Mouse (Mus musculus): ENCODE results near the gene Clstn3. TPM values are rescaled to one million over a fixed set of nuclear protein-coding genes. Genes with fewer than 3 reads are reported as not detected.
"Not testable (repeated sequence)": the region's sequence is repeated elsewhere in the genome, so short reads cannot be mapped to it uniquely, and the experiment has no call there.

The Clstn3 gene
- total RNA-seq, 2 experiments from 2014 or later: 0.49 to 1.5 TPM

DNA sequence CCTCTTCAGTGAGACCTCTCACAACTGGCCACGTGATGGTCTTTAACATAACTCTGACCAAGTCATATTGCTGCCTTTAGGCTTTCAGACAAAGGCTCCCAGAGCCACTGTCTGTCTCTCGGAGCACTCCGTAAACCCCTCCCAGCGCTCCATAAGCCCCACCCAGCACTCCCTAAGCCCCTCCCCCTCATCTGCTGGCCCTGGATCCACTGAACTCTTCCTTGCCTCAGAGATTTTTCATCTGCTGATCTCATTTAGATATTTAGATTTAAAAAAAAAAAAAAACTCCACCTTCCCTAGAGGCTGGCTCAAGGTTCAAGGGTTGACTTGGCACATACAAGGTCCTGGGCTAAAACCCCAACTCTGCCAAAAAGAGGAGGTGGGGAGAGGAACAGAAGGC, 10.8 kb downstream of the Clstn3 start:
- no peak for DNase-seq (ENCODE audit: low spot score)
- intact Hi-C loops (cut with DNase I): no loop called here

DNA sequence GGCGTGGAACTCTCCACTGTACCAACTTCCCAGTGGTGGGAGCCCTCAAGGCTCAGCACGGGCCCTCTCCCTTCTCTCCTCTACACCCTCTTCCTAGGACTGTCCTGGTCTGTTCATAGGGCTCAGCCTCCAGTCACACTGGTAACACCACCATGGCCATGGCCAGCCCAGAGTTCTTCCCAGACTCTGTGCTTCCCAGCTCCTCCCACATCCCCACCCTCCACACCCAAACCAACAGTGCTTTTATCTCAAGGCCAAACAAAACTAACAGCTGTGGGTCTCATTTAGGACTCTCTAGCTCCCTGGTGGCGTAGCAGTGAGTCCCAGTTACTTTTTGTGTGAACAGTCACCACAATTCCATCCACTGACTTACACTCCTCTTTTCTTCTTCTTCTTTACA, 12.6 kb downstream of the Clstn3 start:
- DNase-seq (ENCODE audit: low spot score): no peak
- intact Hi-C loops (cut with DNase I): no loop called here

DNA sequence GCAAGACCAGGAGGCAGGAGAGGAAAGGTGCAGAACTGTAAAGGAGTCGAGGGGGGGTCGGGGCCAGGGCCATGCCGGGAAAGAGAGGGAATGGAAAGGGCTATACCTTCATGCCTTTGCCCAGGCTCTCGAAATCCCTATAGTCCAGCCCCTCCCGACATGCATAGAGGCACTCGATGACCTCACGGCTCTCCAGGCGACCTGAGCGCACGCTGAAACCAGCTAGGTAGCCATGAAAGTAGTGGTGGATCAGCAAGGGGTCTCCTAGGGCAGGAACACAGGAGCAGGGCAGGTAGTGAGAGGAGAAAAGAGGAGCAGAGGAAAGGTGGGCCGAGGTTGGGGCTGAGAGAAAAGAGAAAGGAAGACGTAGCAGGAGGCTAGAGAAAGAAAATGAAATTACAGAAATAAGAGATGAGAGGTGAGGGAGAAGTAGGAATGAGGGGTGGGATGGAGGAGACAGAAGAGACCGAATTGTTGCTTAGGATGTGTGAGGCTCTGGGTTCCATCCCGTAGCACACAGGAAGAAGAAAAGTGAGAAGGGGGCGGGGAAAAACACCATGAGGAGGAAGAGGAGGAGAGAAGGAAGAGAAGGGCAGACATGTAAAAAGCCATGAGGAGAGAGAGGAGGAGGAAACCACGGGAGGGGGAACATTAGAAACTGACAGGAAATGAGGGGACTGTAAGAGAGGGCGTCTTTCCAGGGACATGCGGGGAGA, 14.8 kb downstream of the Clstn3 start:
- no peak for DNase-seq (ENCODE audit: low spot score)
- intact Hi-C loops (cut with DNase I): no loop called here

DNA sequence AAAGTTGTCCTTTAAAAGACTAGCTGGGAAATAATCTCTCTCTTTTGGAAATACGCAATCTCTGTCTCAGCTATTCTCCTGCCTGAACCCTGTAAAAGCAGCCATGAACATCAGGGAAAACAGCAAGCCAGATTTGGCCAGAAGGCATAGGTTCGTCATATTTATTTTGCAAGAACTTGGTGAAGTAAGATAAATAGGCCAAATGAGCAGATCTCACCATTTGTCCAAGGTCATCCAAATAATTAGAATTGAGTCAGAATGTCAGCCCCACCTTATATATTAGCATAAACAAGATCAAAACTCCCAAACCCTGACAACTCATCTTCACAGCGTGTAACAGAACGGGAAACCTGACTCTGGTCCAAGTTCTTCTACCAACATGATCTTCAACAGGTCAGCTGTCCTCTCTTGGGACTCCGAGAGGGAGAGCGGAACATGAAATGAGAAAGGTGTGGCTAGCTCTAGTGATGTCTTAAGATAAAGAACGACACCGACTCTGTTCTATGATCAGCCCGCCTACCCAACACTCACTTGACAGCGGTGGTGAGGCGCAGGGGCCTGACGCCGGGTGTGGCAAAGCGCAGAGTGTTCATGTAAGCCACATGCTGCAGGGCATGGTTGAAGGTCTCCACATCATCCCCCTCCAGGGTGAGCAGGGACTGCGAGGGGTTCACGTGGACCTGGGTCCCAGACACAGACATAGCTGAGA, 15.5 kb downstream of the Clstn3 start:
- intact Hi-C loops (cut with DNase I): no loop called here
- DNase-seq (ENCODE audit: low spot score): no peak

DNA sequence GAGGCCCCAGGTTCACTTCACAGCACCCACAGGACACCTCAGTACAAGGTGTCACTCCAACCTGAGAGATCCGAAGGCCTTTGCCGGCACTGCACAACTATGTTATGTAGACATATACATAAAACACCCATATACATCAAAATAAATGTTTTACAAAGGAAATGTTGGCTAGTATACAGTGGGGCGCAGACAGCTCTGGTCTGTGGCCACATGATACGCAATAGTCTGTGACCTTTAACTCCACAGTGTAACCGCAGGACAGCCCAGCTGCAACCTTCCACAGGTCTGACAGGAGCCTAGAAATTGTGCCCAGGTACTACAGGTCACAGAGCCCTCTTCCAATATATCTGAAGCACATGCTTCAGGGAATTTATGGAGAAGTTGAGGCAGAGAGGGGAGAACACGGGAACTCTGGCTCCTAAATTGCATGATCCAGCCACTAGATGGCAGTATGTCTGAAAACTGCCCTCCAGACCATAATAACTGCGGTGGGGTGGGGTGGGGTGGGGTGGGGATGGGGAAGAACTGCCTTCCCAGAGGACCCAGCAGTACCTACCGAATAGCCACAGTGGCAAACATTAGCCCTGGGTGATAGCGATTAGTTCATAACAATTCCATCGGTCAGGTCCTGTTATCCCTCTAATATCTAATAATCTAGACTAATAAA, 16.3 kb downstream of the Clstn3 start:
- no peak for DNase-seq (ENCODE audit: low spot score)

DNA sequence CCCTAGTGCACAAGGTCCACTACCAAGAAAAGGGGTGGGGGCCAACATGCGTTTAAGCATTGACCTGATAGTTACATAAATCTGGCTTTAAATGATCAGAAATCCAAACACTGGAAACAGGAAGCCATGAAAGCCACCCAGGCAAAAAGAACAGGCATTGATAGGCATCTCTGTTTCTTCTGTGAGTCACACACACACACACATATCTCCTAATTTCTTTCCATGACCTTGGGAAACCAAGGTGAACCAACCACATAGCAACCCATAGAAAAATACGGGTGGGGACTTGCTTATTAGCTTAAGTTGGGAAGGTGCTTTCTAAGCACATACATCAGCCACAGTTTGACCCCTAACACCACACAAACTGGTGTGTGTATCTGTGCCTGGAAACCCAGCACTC, 17.2 kb downstream of the Clstn3 start:
- intact Hi-C loops (cut with DNase I): no loop called here

More for the DNA sequence above, 16.3 kb downstream of the Clstn3 start:
- intact Hi-C loops (cut with DNase I): no loop called here

DNA sequence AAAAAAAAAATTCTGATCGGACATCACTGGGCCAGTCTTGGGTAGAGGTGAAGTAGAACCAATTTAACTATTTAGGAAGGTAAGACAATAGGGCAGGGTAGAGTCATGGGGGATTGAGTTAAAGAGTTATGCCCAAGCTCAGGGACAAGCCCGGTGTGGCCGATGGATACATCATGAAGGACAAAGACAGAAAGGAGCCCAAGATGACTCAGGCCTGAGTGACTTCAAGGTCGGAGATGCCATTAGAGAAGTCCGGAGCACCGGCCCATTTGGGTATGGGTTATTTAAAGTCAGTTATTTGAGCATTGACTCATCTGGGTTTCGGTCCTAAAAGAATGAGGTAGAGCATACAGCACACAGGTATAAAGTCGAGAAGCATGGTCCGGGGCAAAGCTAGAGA, 18.1 kb downstream of the Clstn3 start:
- no peak for DNase-seq (ENCODE audit: low spot score)
- intact Hi-C loops (cut with DNase I): no loop called here

More for the DNA sequence above, 17.2 kb downstream of the Clstn3 start:
- no peak for DNase-seq (ENCODE audit: low spot score)

DNA sequence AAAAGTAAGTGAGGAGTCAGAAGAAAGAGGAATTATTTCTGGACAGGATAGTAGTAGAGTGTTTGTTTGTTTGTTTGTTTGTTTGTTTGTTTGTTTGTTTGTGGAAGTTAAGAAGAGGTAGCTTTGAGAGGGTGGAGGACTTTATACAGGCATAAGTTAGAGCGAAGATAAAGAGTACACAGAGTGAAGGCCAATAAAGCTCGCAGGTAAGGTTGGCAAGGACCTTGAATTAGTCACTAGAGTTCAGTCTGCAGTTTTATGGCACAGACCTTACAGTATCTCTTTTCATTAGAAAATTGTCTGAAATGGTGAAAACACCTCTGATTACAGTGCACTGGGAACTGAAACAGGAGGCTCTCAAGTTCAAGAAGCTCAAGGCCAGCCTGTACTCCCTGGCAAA, 18.6 kb downstream of the Clstn3 start:
- no peak for DNase-seq (ENCODE audit: low spot score)
- intact Hi-C loops (cut with DNase I): no loop called here

DNA sequence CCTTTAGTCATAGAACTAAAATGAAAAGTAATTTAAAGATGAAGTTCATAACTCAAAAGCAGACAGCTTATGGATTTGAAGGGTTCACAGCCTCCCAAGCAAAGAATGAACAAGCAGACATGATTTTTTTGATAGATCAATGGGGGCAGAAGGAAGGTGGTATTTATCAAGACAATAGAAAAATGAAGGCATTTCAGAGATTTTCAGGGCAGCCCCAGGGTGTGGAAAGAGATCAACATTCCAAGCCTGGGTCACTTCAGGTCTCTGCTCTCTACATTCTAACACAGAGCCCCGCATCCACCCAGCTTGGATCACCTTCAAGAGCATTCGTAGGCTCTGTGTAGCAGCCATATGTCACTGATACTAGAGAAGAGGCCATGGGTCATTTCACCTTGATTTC, 21.3 kb downstream of the Clstn3 start:
- DNase-seq (ENCODE audit: low spot score): no peak
- intact Hi-C loops (cut with DNase I): no loop called here

DNA sequence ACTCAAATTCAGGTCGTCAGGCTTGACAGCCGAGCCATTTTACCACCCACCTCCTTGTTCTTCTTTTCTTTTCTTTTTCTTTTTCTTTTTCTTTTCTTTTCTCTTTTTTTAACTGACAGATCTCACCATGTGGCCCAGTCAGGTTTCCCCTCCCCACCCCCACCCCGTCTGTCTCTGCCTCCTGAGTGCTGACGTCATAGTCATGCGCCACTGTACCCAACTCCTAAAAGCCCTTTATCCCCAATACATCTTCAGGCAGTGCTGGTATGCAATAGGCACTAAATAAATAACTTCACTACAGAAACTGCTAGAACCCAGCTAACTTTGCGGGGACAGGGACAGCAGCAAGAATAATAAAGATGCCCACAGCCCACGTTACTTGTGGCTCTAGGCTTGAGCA, 28.3 kb downstream of the Clstn3 start:
- intact Hi-C loops (cut with DNase I): no loop called here

DNA sequence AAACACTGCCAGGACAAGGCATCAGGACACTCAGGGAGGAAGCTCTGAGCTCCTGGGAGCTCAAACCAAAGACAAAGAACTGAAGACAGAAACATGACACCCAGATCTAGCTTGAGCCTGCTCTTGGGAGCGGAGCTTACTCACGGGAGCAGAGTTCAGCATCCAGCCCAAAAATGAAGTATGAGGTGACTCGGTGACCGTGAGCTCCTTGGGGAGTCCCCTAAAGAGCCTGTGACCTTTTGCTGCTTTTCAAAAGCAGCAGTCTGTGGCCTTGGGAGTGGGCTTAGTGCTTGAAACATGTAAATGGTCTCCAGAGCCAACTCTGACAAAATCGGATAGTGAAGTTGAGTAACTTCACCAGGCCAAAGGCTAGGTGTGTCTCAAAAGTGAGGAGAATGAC, 29.4 kb downstream of the Clstn3 start:
- DNase-seq (ENCODE audit: low spot score): no peak
- intact Hi-C loops (cut with DNase I): no loop called here

More for the DNA sequence above, 28.3 kb downstream of the Clstn3 start:
- DNase-seq (ENCODE audit: low spot score): no peak

DNA sequence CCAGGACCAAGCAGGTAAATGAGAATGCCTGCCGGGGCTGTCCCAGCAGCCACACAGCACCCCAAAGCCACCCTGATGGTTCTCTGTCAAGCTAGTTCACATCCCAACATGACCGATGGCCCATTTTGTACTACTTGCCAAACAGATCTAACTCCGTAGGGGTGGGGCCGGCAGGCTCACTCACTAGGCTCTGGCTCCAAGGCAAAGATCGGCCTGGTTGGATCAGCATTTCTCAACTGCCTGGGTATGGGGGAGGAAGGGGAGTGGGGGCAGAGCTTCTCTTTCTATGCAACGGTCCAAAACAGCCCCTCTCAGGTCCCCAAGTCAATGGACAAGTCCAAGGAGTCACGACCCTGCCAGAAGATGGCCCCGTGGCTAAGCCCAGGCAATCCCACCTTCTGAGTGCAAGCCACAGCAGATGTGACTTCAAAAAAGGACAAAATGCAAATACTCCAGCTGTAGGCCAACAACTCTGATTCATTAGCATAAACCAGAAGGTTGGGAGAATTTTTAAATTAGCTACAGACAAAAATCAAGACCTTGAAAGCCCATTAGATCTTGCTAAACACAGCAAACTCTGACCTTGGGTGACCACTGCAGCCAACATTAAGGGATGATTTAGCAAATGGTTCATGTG, 30.8 kb downstream of the Clstn3 start:
- intact Hi-C loops (cut with DNase I): no loop called here
- no peak for DNase-seq (ENCODE audit: low spot score)

DNA sequence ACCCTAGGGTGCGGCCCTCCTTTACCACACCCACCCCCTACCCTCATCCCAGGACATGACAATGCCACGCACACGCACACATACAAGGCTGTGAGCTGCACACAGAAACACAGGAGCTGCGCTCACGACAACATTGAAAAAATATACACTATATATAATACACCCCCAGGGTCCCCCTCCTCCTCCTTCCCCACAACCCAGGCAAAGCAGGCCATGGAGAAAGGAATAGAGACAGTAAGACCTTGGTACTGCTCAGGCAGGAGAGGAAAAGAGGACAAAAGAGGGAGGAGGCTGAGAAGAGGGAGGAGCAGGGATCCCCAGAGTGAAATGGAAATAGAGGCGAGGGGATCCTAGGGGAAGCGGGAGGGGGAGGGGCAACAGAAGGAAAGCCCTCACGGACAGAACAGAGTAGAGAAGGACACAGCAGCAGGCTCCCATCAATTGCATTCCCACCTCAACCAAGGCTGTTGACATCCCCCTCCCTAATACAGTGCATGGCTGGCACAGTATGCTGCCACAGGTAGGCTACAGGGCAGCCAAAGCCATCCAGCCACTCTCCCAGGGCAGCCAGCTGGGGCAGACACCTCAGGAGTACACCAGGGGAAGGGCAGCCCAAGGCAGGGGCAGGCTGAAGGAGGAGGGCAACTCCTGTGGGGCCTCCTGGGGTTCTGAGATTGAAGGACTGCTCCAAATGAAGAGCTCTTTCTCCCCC, 33.7 kb downstream of the Clstn3 start:
- DNase-seq (ENCODE audit: low spot score): no peak
- intact Hi-C loops (cut with DNase I): no loop called here

DNA sequence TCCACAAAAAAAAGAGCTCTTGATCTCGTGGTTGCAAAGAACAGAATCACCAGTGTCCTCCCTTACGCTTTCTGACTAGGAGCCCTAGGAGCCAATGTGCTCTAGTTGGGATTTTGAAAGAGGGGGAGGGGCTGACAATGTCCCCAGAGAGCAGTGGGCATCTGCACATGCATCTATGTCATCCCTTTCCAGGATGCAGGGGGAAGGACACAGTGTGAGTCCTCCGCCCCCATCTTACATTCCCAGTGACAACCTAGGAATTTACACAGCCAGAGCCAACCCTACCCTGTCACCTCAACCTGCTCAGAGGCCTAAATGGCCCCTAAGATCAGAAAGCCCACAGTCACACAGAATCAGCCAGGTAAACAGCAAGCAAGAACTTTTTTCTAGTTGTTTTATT, 34.2 kb downstream of the Clstn3 start:
- no peak for DNase-seq (ENCODE audit: low spot score)
- intact Hi-C loops (cut with DNase I): no loop called here

DNA sequence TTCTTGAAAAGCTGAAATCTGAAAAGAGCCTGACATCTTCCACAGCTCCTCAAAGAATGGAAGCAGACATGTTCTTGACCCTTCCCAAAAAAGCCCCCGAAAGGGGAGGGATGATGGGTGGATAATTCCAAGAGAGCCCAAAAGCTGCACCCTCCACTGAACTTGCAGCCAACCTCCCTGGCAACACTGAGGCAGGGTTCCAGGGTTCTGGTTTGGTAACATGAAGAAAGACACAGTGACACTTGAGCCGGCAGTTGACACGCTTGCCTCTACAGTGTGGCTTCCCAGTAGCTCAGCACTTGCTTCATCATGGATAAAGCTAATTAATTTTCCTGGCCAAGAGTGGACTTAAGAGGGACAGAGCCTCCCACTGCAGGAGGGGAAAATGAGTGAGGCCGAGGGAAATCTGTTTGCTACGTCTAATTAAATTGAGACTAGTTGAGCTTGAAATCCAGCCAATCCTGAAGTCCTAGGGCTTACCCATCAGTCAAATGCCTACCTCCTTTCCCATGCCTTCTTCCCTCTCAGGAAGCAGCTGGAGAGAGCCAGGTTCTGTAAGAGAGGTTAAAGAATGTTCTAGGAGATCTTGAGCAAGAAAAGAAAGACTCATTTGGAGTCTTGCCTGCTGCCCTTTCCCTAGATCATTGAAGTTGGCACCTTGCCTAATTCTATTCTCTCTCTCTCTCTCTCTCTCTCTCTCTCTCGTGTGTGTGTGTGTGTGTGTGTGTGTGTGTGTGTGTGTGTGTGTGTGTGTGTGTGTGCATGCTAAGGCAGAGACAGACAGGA, 36.6 kb downstream of the Clstn3 start:
- no peak for DNase-seq (ENCODE audit: low spot score)
- intact Hi-C loops (cut with DNase I): no loop called here

DNA sequence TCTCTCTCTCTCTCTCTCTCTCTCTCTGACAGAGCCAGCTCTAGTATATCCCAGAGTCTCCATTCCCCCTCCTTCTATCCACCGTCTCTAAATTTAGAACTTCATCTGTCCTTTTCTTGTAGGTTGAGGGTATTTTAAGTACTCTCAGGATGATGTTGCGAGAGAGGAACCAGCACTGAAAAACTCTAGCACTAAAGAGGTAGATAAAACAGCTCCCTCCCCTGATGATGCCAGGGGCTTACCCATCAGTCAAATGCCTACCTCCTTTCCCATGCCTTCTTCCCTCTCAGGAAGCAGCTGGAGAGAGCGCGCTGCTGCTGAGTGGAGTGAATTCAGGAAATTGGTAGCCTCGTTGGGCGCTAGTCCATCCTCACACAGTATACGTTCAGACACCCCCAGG, 37.3 kb downstream of the Clstn3 start:
- intact Hi-C loops (cut with DNase I): no loop called here
- no peak for DNase-seq (ENCODE audit: low spot score)

DNA sequence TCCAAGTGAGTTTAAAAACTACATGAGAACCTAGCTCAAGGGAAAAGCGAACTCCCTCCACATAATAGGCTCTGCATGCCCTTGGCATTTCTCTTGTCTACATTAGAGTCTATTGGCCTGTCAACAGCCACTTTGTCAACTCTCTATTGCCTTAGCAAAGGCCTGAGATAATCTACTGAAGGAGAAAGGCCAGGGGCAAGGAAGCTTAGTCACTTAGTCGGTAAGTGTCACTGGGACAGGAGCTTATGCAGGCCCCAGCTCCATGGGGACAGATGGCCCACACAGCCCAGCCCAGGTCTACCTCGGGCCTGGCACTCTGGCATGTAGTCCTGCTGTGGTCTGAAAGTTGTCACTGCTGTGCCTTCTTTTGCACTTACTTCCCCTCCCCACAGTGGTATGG, 38.0 kb downstream of the Clstn3 start:
- intact Hi-C loops (cut with DNase I): no loop called here
- no peak for DNase-seq (ENCODE audit: low spot score)

DNA sequence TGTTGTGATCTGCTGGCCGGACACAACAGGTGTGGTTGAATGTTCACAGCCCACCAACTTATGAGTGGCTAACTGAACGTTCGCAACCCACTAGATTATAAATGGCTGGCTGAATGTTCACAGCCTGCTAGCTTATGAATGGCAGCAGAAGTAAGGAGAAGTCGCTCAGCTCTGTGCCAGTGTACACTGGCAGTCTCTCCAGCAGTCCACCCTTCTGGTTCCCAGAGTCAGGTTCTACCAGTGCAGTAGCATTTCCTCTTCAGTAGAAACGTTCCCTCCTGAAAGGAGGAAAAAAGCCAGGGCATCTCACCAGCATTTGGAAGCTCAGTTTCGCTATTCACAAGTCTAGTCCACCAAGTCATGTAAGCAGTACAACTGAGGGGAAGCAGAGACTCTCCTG, 39.1 kb downstream of the Clstn3 start:
- no peak for DNase-seq (ENCODE audit: low spot score)
- intact Hi-C loops (cut with DNase I): no loop called here

DNA sequence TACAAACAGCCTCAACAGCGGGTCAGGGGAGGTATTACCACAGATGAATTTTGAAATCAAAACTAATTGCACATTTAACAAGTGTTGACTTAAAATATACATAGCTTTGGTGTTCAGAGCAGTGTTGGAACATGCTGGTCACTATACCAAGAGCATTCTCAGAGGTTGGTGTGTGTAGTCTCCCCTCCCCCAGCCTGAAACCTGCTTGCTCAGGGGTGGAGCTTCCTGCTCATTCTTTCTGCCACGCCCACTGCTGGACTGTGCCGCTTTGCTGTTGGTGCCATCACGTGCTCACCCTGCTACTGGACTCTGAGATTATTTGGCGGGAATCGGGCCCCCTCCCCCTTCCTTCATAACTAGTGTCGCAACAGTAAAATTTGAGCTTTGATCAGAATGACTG, 39.6 kb downstream of the Clstn3 start:
- intact Hi-C loops (cut with DNase I); DNase-seq (ENCODE audit: low spot score): not testable (repeated sequence)

All from heart, postnatal 25 days (tissue).